In genomic region chr4:134128983-134129362, GRCm38 (mm10) we compare ENCODE assay signal across 8 mouse cellular contexts. TPM values are rescaled to one million over a fixed set of nuclear protein-coding genes. Genes with fewer than 3 reads are reported as not detected.
DNase-seq lines count a peak whose midpoint lies in the region; ATAC-seq and TF ChIP-seq lines count a peak whose summit lies in the region.

No protein-coding gene starts in this region.

- TF ChIP-seq CTCF in liver, postnatal 0 days (IDR thresholded peaks at IDR 0.05; ENCODE audit: low read depth) = no peak
- no peak for TF ChIP-seq CTCF in small intestine, adult 2 months (IDR thresholded peaks at IDR 0.05; ENCODE audit: extremely low read depth, insufficient read length, insufficient replicate concordance, low read depth, low read length)

- no peak for DNase-seq in heart, postnatal 4 days
- peak; percentile 54 for DNase-seq in T-cell, adult 2 months (ENCODE audit: low spot score)
- DNase-seq in hindbrain, embryonic 10.5 days (ENCODE audit: low spot score) = no peak
- DNase-seq in liver, postnatal 0 days = peak; percentile 62
- no peak for DNase-seq in layer of hippocampus, postnatal 14 days (ENCODE audit: low spot score in 2 of 2)
- DNase-seq in cerebellum, adult 11 months = no peak

- peak overlapping the region; percentile 81 for H3K9ac ChIP-seq in heart, embryonic 15.5 days
- peak overlapping the region; percentile 85 for H3K9ac ChIP-seq in liver, postnatal 0 days (replicated peaks)

- H3K4me1 ChIP-seq in heart, embryonic 15.5 days (replicated peaks) = peaks cover 27% of the 10 kb centered on the region
- H3K4me1 ChIP-seq in hindbrain, embryonic 10.5 days (replicated peaks) = peaks cover 40% of the 10 kb centered on the region
- peaks cover 43% of the 10 kb centered on the region for H3K4me1 ChIP-seq in liver, postnatal 0 days (ENCODE audit: insufficient read depth)
- H3K4me1 ChIP-seq in small intestine, adult 2 months (ENCODE audit: control insufficient read depth, insufficient read depth, insufficient read length, low read length) = peaks cover 45% of the 10 kb centered on the region

- no peaks in the 10 kb centered on the region for H3K27me3 ChIP-seq in heart, embryonic 15.5 days
- no peaks in the 10 kb centered on the region for H3K27me3 ChIP-seq in hindbrain, embryonic 10.5 days (ENCODE audit: insufficient read depth, poor library complexity, severe bottlenecking)
- no peaks in the 10 kb centered on the region for H3K27me3 ChIP-seq in liver, postnatal 0 days (ENCODE audit: insufficient read depth, low read length)
- H3K27me3 ChIP-seq in small intestine, adult 2 months (ENCODE audit: control insufficient read depth, insufficient read depth, low read length) = no peaks in the 10 kb centered on the region

- TF ChIP-seq EP300 in liver, postnatal 0 days (IDR thresholded peaks at IDR 0.05; ENCODE audit: low read depth) = no peak

- H3K4me3 ChIP-seq in heart, embryonic 15.5 days = peak overlapping the region; percentile 74
- peak overlapping the region; percentile 81 for H3K4me3 ChIP-seq in hindbrain, embryonic 10.5 days
- H3K4me3 ChIP-seq in liver, postnatal 0 days (ENCODE audit: low read depth, low read length) = peak overlapping the region; percentile 63
- peak overlapping the region; percentile 92 for H3K4me3 ChIP-seq in small intestine, adult 2 months (ENCODE audit: low read depth, low read length)

- H3K36me3 ChIP-seq in heart, embryonic 15.5 days = peaks cover 9% of the 10 kb centered on the region; the same call in 1 of the 2 replicates
- peaks cover 50% of the 10 kb centered on the region for H3K36me3 ChIP-seq in hindbrain, embryonic 10.5 days
- H3K36me3 ChIP-seq in liver, postnatal 0 days (replicated peaks; ENCODE audit: insufficient read depth, low read length) = peaks cover 7% of the 10 kb centered on the region
- H3K36me3 ChIP-seq in small intestine, adult 2 months (ENCODE audit: control insufficient read depth, insufficient read depth, low read length) = 0 out of 2 replicates have a peak, but pooled peaks cover 7% of the 10 kb centered on the region

- peak overlapping the region; percentile 90 for H3K27ac ChIP-seq in heart, embryonic 15.5 days
- peak overlapping the region; percentile 90 for H3K27ac ChIP-seq in hindbrain, embryonic 10.5 days
- H3K27ac ChIP-seq in liver, postnatal 0 days (ENCODE audit: low read depth) = peak overlapping the region; percentile 83
- H3K27ac ChIP-seq in small intestine, adult 2 months (ENCODE audit: insufficient read depth, low read depth, low read length) = peak overlapping the region; percentile 80

- ATAC-seq in heart, embryonic 15.5 days (replicated peaks; ENCODE audit: insufficient number of reproducible peaks, insufficient read depth, low FRiP score, low read depth) = peak; percentile 45
- ATAC-seq in liver, postnatal 0 days = peak; percentile 60

- WGBS in heart, embryonic 15.5 days = 2% methylated on average over 14 of the region's 14 CpGs
- 4% methylated on average over 14 of the region's 14 CpGs for WGBS in hindbrain, embryonic 10.5 days
- 1% methylated on average over 14 of the region's 14 CpGs for WGBS in liver, postnatal 0 days (ENCODE audit: insufficient replicate concordance)
- WGBS in small intestine, adult 2 months = under 1% methylated on average over 14 of the region's 14 CpGs

- H3K9me3 ChIP-seq in heart, embryonic 15.5 days (replicated peaks) = no peaks in the 10 kb centered on the region
- no peaks in the 10 kb centered on the region for H3K9me3 ChIP-seq in hindbrain, embryonic 10.5 days
- no peaks in the 10 kb centered on the region for H3K9me3 ChIP-seq in liver, postnatal 0 days (ENCODE audit: low read length)

- H3K4me2 ChIP-seq in heart, embryonic 15.5 days = peak overlapping the region; percentile 93
- H3K4me2 ChIP-seq in liver, postnatal 0 days (ENCODE audit: low read depth, low read length) = peak overlapping the region; percentile 84

- 0 out of 2 replicates have a peak, but pooled peaks have one; percentile 9 for TF ChIP-seq POLR2A in small intestine, adult 2 months (IDR thresholded peaks at IDR 0.05; ENCODE audit: low read depth, low read length)

RNA-seq across cellular contexts. Expression of gene Sh3bgrl3, which starts 0.4 kb away (rescaled TPM):
- 174 and 239 TPM in 2 replicates for polyA plus RNA-seq in heart, embryonic 15.5 days (2015; fragmentation: Nextera tagmentation; extraction: Ambion mirVana)
- total RNA-seq in heart, postnatal 4 days (2021) = 10 to 100 TPM; 70.4 to 72.6 TPM
- 333 and 386 TPM in 2 replicates for polyA plus RNA-seq in hindbrain, embryonic 10.5 days (2016; fragmentation: Nextera tagmentation; extraction: Ambion mirVana)
- 198 and 215 TPM in 2 replicates for polyA plus RNA-seq in liver, postnatal 0 days (2015; fragmentation: Nextera tagmentation; extraction: Ambion mirVana)
- 453 and 911 TPM in 2 replicates for polyA plus RNA-seq in small intestine, adult 2 months (2012; rRNA removed)
- total RNA-seq in layer of hippocampus, postnatal 14 days (2021) = 100 to 1,000 TPM; 271 to 295 TPM

RNA-seq across cellular contexts. Expression of gene Ubxn11, which starts 26.6 kb away (rescaled TPM):
- 1.8 and 3.9 TPM in 2 replicates for polyA plus RNA-seq in heart, embryonic 15.5 days (2015; fragmentation: Nextera tagmentation; extraction: Ambion mirVana)
- 1 to 10 TPM; 1.2 to 2.0 TPM for total RNA-seq in heart, postnatal 4 days (2021)
- 7.6 and 11.2 TPM in 2 replicates for polyA plus RNA-seq in hindbrain, embryonic 10.5 days (2016; fragmentation: Nextera tagmentation; extraction: Ambion mirVana)
- 0.88 and 0.99 TPM in 2 replicates for polyA plus RNA-seq in liver, postnatal 0 days (2015; fragmentation: Nextera tagmentation; extraction: Ambion mirVana)
- polyA plus RNA-seq in small intestine, adult 2 months (2012; rRNA removed) = 2.8 and 4.5 TPM in 2 replicates
- 10 to 100 TPM; 22.0 to 24.2 TPM for total RNA-seq in layer of hippocampus, postnatal 14 days (2021)

RNA-seq across cellular contexts. Expression of gene Cd52, which starts 34.1 kb away (rescaled TPM):
- polyA plus RNA-seq in heart, embryonic 15.5 days (2015; fragmentation: Nextera tagmentation; extraction: Ambion mirVana) = 11.6 and 23.8 TPM in 2 replicates
- total RNA-seq in heart, postnatal 4 days (2021) = 1 to 10 TPM; 4.3 to 5.6 TPM
- 5.3 and 5.5 TPM in 2 replicates for polyA plus RNA-seq in hindbrain, embryonic 10.5 days (2016; fragmentation: Nextera tagmentation; extraction: Ambion mirVana)
- 114 and 125 TPM in 2 replicates for polyA plus RNA-seq in liver, postnatal 0 days (2015; fragmentation: Nextera tagmentation; extraction: Ambion mirVana)
- polyA plus RNA-seq in small intestine, adult 2 months (2012; rRNA removed) = 21.7 and 35.1 TPM in 2 replicates
- 1 to 10 TPM in 1 of 2 experiments, under 1 TPM in 1; 0.86 to 1.5 TPM for total RNA-seq in layer of hippocampus, postnatal 14 days (2021)

RNA-seq across cellular contexts. Expression of gene Cep85, which starts 57.9 kb away (rescaled TPM):
- 38.2 and 42.0 TPM in 2 replicates for polyA plus RNA-seq in heart, embryonic 15.5 days (2015; fragmentation: Nextera tagmentation; extraction: Ambion mirVana)
- total RNA-seq in heart, postnatal 4 days (2021) = 10 to 100 TPM; 34.5 to 38.7 TPM
- polyA plus RNA-seq in hindbrain, embryonic 10.5 days (2016; fragmentation: Nextera tagmentation; extraction: Ambion mirVana) = 30.1 and 35.1 TPM in 2 replicates
- polyA plus RNA-seq in liver, postnatal 0 days (2015; fragmentation: Nextera tagmentation; extraction: Ambion mirVana) = 65.6 and 98.1 TPM in 2 replicates
- polyA plus RNA-seq in small intestine, adult 2 months (2012; rRNA removed) = 5.3 and 19.2 TPM in 2 replicates
- total RNA-seq in layer of hippocampus, postnatal 14 days (2021) = 10 to 100 TPM; 14.4 to 15.2 TPM

Comparison
In these comparisons a context has a peak if more than half of its experiments do, and no peak if none do; other contexts are left out.
1. DNase-seq: peak in T-cell, adult 2 months (single experiment) and liver, postnatal 0 days (single experiment); none in heart, postnatal 4 days (single experiment), hindbrain, embryonic 10.5 days (single experiment), layer of hippocampus, postnatal 14 days (0 of 2) and cerebellum, adult 11 months (single experiment).
2. Peak in every context shown above with its lines, with median percentiles within 50 percentile points of each other: H3K27ac ChIP-seq and H3K4me3 ChIP-seq.